Mouse (Mus musculus) CH12.LX (cell line): ENCODE measurements at regions not wholly inside any gene's neighbourhood (a gene's known extent, or its start where the extent isn't known, plus 50 kb on each side); places are given as distances from the start of the nearest gene placed in this dataset.

Experiments
- DNase-seq: peaks from one replicate; pipeline ENCODE4 v3.0.0-alpha.2; 2013; ENCODE audit errors: extremely low read depth
- H3K27ac ChIP-seq: 2 replicates; pipeline ENCODE4 v1.5.1; 2012; ENCODE audit warnings: low read depth, mild to moderate bottlenecking, control low read depth, moderate library complexity; ENCODE audit not compliant: insufficient read depth
- H3K27me3 ChIP-seq: replicated peaks from 2 replicates; pipeline ENCODE3; 2012; ENCODE audit warnings: inconsistent platforms
- H3K36me3 ChIP-seq, 2 experiments: replicated peaks in 1 of 2; 2 replicates each; pipeline versions ENCODE3 to v1.6.1; 2012; ENCODE audit warnings: inconsistent platforms in 1 of 2, low read length in 1 of 2, mild to moderate bottlenecking in 1 of 2, mixed read lengths in 1 of 2, moderate library complexity in 1 of 2; ENCODE audit not compliant: control insufficient read depth in 1 of 2, insufficient read depth in 1 of 2
- H3K4me1 ChIP-seq, 2 experiments: 2 replicates each; pipeline ENCODE4 v1.6.1; 2012; ENCODE audit warnings: inconsistent platforms in 1 of 2, moderate library complexity in 1 of 2; ENCODE audit not compliant: insufficient read depth in 2 of 2, control insufficient read depth in 1 of 2
- H3K4me2 ChIP-seq: 2 replicates; pipeline ENCODE4 v1.6.1; 2012; ENCODE audit warnings: low read depth, mild to moderate bottlenecking, control low read depth; ENCODE audit not compliant: poor library complexity, insufficient read depth, severe bottlenecking
- H3K4me3 ChIP-seq, 3 experiments: fragments of 150-350 bp in 1 of 3; sonication (generic) in 1 of 3; replicated peaks in 1 of 3; 2 replicates each; pipeline versions ENCODE3 to v1.5.1; 2011 to 2012; ENCODE audit warnings: low read depth in 2 of 3, low read length in 2 of 3, mild to moderate bottlenecking in 2 of 3, moderate library complexity in 2 of 3, control low read depth in 1 of 3, improper control_type of control experiment in 1 of 3, inconsistent platforms in 1 of 3, mixed read lengths in 1 of 3; ENCODE audit not compliant: poor library complexity in 1 of 3
- H3K79me2 ChIP-seq: replicated peaks from 2 replicates; pipeline ENCODE4 v1.6.1; 2012; ENCODE audit warnings: mild to moderate bottlenecking, moderate library complexity; ENCODE audit not compliant: control insufficient read depth, poor library complexity, insufficient read depth, severe bottlenecking; ENCODE audit errors: extremely low read depth
- H3K9ac ChIP-seq: 2 replicates; pipeline ENCODE4 v1.6.1; 2012; ENCODE audit warnings: low read depth, mild to moderate bottlenecking, control low read depth, moderate library complexity; ENCODE audit not compliant: insufficient read depth
- H3K9me3 ChIP-seq: replicated peaks from 2 replicates; pipeline ENCODE3; 2012; ENCODE audit warnings: low read length, inconsistent platforms, mixed read lengths
- BHLHE40 ChIP-seq: IDR thresholded peaks from 2 replicates; pipeline ENCODE4 v1.6.1; 2011; ENCODE audit warnings: mild to moderate bottlenecking, low read depth, low read length, improper control_type of control experiment
- CHD1 ChIP-seq: IDR thresholded peaks from 2 replicates; pipeline ENCODE4 v1.6.1; 2012; ENCODE audit warnings: low read depth, low read length, improper control_type of control experiment, inconsistent platforms
- CHD2 ChIP-seq: IDR thresholded peaks from 2 replicates; pipeline ENCODE4 v1.6.1; 2011; ENCODE audit warnings: low read length, improper control_type of control experiment
- ELF1 ChIP-seq: IDR thresholded peaks from 2 replicates; pipeline ENCODE4 v1.6.1; 2014; ENCODE audit warnings: low read depth, mild to moderate bottlenecking, inconsistent platforms, low read length, improper control_type of control experiment
- ETS1 ChIP-seq: conservative IDR thresholded peaks from 2 replicates; pipeline ENCODE4 v1.6.1; 2012; ENCODE audit warnings: low read depth, mild to moderate bottlenecking, inconsistent platforms, low read length, improper control_type of control experiment, moderate library complexity
- GABPA ChIP-seq: IDR thresholded peaks from 2 replicates; pipeline ENCODE4 v1.6.1; 2012; ENCODE audit warnings: low read depth, low read length, improper control_type of control experiment, inconsistent platforms; ENCODE audit not compliant: insufficient replicate concordance
- HCFC1 ChIP-seq: IDR thresholded peaks from 2 replicates; pipeline ENCODE4 v1.6.1; 2012; ENCODE audit warnings: low read depth, mild to moderate bottlenecking, inconsistent platforms, low read length, improper control_type of control experiment
- IRF4 ChIP-seq: IDR thresholded peaks from 2 replicates; pipeline ENCODE4 v1.6.1; 2014; ENCODE audit warnings: low read depth, mild to moderate bottlenecking, inconsistent platforms, low read length, improper control_type of control experiment
- JUN ChIP-seq: IDR thresholded peaks from 2 replicates; pipeline ENCODE4 v1.6.1; 2011; ENCODE audit warnings: low read depth, mild to moderate bottlenecking, low read length, improper control_type of control experiment, moderate library complexity; ENCODE audit not compliant: insufficient read depth
- JUND ChIP-seq: conservative IDR thresholded peaks from 2 replicates; pipeline ENCODE4 v1.6.1; 2011; ENCODE audit warnings: low read depth, low read length, improper control_type of control experiment
- KAT2A ChIP-seq: IDR thresholded peaks from 2 replicates; pipeline ENCODE4 v1.6.1; 2012; ENCODE audit warnings: low read length, improper control_type of control experiment, inconsistent platforms; ENCODE audit not compliant: insufficient replicate concordance
- MAX ChIP-seq: IDR thresholded peaks from 2 replicates; pipeline ENCODE4 v1.6.1; 2011; ENCODE audit warnings: low read length, improper control_type of control experiment
- MAZ ChIP-seq: IDR thresholded peaks from 2 replicates; pipeline ENCODE4 v1.6.1; 2012; ENCODE audit warnings: low read depth, mild to moderate bottlenecking, inconsistent platforms, low read length, improper control_type of control experiment, moderate library complexity
- MEF2A ChIP-seq: IDR thresholded peaks from 2 replicates; pipeline ENCODE4 v1.6.1; 2014; ENCODE audit warnings: low read depth, mild to moderate bottlenecking, inconsistent platforms, low read length, improper control_type of control experiment, borderline replicate concordance
- MXI1 ChIP-seq: IDR thresholded peaks from 2 replicates; pipeline ENCODE4 v1.6.1; 2011; ENCODE audit warnings: mild to moderate bottlenecking, low read depth, low read length, improper control_type of control experiment
- NELFE ChIP-seq: IDR thresholded peaks from 2 replicates; pipeline ENCODE4 v1.6.1; 2011; ENCODE audit warnings: low read depth, low read length, improper control_type of control experiment
- NRF1 ChIP-seq: IDR thresholded peaks from 2 replicates; pipeline ENCODE4 v1.6.1; 2014; ENCODE audit warnings: low read depth, mild to moderate bottlenecking, inconsistent platforms, low read length, improper control_type of control experiment, moderate library complexity
- PAX5 ChIP-seq: IDR thresholded peaks from 2 replicates; pipeline ENCODE4 v1.6.1; 2012; ENCODE audit warnings: low read length, inconsistent platforms, mixed read lengths
- POLR2AphosphoS2 ChIP-seq: IDR thresholded peaks from 2 replicates; pipeline ENCODE4 v1.6.1; 2011; ENCODE audit warnings: low read depth, low read length, improper control_type of control experiment
- RAD21 ChIP-seq: IDR thresholded peaks from 2 replicates; pipeline ENCODE4 v1.6.1; 2011; ENCODE audit warnings: low read depth, mild to moderate bottlenecking, low read length, improper control_type of control experiment, moderate library complexity
- RCOR1 ChIP-seq: conservative IDR thresholded peaks from 2 replicates; pipeline ENCODE4 v1.6.1; 2012; ENCODE audit warnings: low read depth, mild to moderate bottlenecking, inconsistent platforms, low read length, improper control_type of control experiment
- TBP ChIP-seq: conservative IDR thresholded peaks from 2 replicates; pipeline ENCODE4 v1.6.1; 2011; ENCODE audit warnings: low read depth, low read length, improper control_type of control experiment
- TCF12 ChIP-seq: IDR thresholded peaks from 2 replicates; pipeline ENCODE4 v1.6.1; 2014; ENCODE audit warnings: low read depth, mild to moderate bottlenecking, inconsistent platforms, low read length, improper control_type of control experiment
- USF1 ChIP-seq: IDR thresholded peaks from 2 replicates; pipeline ENCODE4 v1.6.1; 2014; ENCODE audit warnings: low read depth, mild to moderate bottlenecking, inconsistent platforms, low read length, improper control_type of control experiment
- ZKSCAN1 ChIP-seq: IDR thresholded peaks from 2 replicates; pipeline ENCODE4 v1.6.1; 2012; ENCODE audit warnings: low read depth, inconsistent platforms, low read length, improper control_type of control experiment, borderline replicate concordance
- ZNF384 ChIP-seq: IDR thresholded peaks from 2 replicates; pipeline ENCODE4 v1.6.1; 2012; ENCODE audit warnings: low read depth, low read length, improper control_type of control experiment, inconsistent platforms
- dilution Hi-C: fragments of 300-500 bp; cut with MboI; formaldehyde crosslinking; loops from 2 replicates; pipeline ENCODE4 v1.14.3; 2020; ENCODE audit warnings: low sequenced_read_pairs; ENCODE audit not compliant: extremely low pct_unique_long_range_greater_than_20kb, extremely low pct_ligation_motif_present
- in situ Hi-C: fragments of 300-500 bp; cut with MboI; formaldehyde crosslinking; loops from 3 replicates; pipeline ENCODE4 v1.14.3; 2019; ENCODE audit warnings: low sequenced_read_pairs, low pct_ligation_motif_present, low pct_unique_long_range_greater_than_20kb, mixed read lengths

DNA sequence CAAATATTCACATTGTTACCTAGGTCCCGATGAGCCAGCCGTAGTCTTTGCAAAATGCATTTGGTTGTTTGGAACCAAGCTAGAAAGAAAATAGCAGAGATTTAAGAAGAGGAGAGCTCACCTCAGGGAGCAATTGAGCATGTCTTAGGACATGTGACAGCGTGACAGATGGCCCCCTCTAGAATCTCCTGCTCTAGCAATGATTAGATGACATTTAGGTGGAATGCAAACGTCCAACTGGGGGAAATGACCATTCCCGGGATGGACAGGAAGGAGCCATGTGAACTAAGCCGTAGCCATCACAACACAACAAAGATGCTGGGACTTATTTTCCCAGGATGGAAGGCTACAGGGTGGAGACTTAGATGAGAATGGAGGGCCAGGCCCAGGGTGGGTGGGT is 57.0 kb upstream of the Nepro start:
- in situ Hi-C loops = no loop called here
- TF ChIP-seq ETS1 (no peak), RCOR1 (no peak), USF1 (no peak), ELF1 (no peak), GABPA (no peak), NRF1 (no peak), ZKSCAN1 (no peak), JUND (no peak), MAZ (no peak), ZNF384 (no peak), TCF12 (no peak), PAX5 (no peak), TBP (no peak), CHD2 (no peak)
- TF ChIP-seq, all 38 proteins: peak for 0

DNA sequence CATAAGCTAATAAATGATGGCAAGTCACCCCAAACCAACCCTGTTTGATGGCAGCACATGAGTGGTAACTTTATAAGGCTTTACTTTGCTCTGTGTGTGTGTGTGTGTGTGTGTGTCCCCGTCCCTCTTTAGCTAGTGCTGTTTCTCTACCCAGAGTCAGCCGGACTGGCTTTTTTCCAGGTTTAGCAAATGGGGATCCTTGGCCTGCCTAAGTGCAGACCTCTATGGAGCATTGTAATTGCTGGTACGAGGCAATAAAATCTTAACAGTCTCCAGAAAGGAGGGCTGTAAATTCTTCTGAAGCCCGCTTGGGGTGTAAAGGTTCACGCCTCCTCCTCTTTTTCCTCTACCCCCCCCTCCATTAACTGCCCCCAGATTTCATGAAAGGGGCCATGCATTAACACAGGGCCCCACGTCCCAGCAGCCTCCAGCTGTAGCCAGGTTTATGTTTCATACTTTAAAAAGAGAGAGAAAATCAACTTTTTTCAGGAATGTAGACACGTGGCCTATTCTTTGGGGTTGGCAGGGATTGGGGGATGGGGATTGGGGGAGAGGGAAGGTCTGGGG is 57.6 kb upstream of the Nepro start:
- in situ Hi-C loops = no loop called here
- no peak for TF ChIP-seq MEF2A
- no peak for TF ChIP-seq POLR2AphosphoS2
- TF ChIP-seq MXI1 = no peak
- no peak for TF ChIP-seq PAX5
- TF ChIP-seq KAT2A = no peak
- TF ChIP-seq RAD21 = no peak
- no peak for TF ChIP-seq BHLHE40
- no peak for TF ChIP-seq IRF4
- TF ChIP-seq NELFE = no peak
- TF ChIP-seq HCFC1 = no peak
- TF ChIP-seq GABPA = no peak
- TF ChIP-seq MAX = no peak
- no peak for TF ChIP-seq CHD1
- no peak for TF ChIP-seq JUN

More for the DNA sequence above, 57.0 kb upstream of the Nepro start:
- Histone ChIP-seq H3K4me3 (no peak overlapping the region), H3K27ac (no peak overlapping the region), H3K79me2 (no peaks in the 10 kb centered on the region), H3K9ac (no peak overlapping the region), H3K4me1 (no peaks in the 10 kb centered on the region), H3K4me2 (no peak overlapping the region), H3K9me3 (no peaks in the 10 kb centered on the region), H3K36me3 (no peaks in the 10 kb centered on the region), H3K27me3 (no peaks in the 10 kb centered on the region)
- DNase-seq = no peak
- dilution Hi-C loops = no loop called here

More for the DNA sequence above, 57.6 kb upstream of the Nepro start:
- H3K4me2 ChIP-seq = no peak overlapping the region
- H3K36me3 ChIP-seq = no peaks in the 10 kb centered on the region
- no peak overlapping the region for H3K9ac ChIP-seq
- H3K79me2 ChIP-seq = no peaks in the 10 kb centered on the region
- no peaks in the 10 kb centered on the region for H3K4me1 ChIP-seq
- H3K9me3 ChIP-seq = no peaks in the 10 kb centered on the region
- no peak overlapping the region for H3K27ac ChIP-seq
- dilution Hi-C loops = no loop called here
- DNase-seq = no peak
- no peak overlapping the region for H3K4me3 ChIP-seq
- no peaks in the 10 kb centered on the region for H3K27me3 ChIP-seq
